Mouse (Mus musculus) midbrain, embryonic 14.5 days (tissue): ENCODE data around the gene Serpina1c. TPM values are rescaled to one million over a fixed set of nuclear protein-coding genes. Genes with fewer than 3 reads are reported as not detected.
"Not testable (repeated sequence)": the region's sequence is repeated elsewhere in the genome, so short reads cannot be mapped to it uniquely, and the experiment has no call there.

Experiments used
- ATAC-seq: fragments of 200-750 bp; cut with Nextera tagmentation; 2 replicates; pipeline ENCODE4 v1.8.0; 2017; ENCODE audit warnings: moderate number of reproducible peaks, moderate library complexity; ENCODE audit not compliant: low FRiP score, low TSS enrichment
- DNase-seq: peaks from one replicate; pipeline ENCODE4 v3.0.0-alpha.2; 2015
- H3K27ac ChIP-seq: fragments of 300-500 bp; sonication (generic); replicated peaks from 2 replicates; pipeline ENCODE4 v1.5.1; 2014; ENCODE audit warnings: mild to moderate bottlenecking, low read depth, low read length, moderate library complexity
- H3K27me3 ChIP-seq: fragments of 300-500 bp; sonication (generic); 2 replicates; pipeline ENCODE4 v1.6.1; 2014; ENCODE audit warnings: low read length, control low read depth, mixed read lengths; ENCODE audit not compliant: control insufficient read depth, insufficient read depth
- H3K36me3 ChIP-seq: fragments of 300-500 bp; sonication (generic); 2 replicates; pipeline ENCODE4 v1.6.1; 2014; ENCODE audit warnings: low read length, control low read depth; ENCODE audit not compliant: control insufficient read depth, insufficient read depth
- H3K4me1 ChIP-seq: fragments of 300-500 bp; sonication (generic); 2 replicates; pipeline ENCODE4 v1.6.1; 2014; ENCODE audit warnings: mild to moderate bottlenecking, antibody characterized with exemption, low read length, control low read depth; ENCODE audit not compliant: control insufficient read depth, insufficient read depth
- H3K4me2 ChIP-seq: fragments of 300-500 bp; sonication (generic); 2 replicates; pipeline ENCODE4 v1.6.1; 2014; ENCODE audit warnings: mild to moderate bottlenecking, low read length, moderate library complexity
- H3K4me3 ChIP-seq: fragments of 300-500 bp; sonication (generic); replicated peaks from 2 replicates; pipeline ENCODE4 v1.5.1; 2014; ENCODE audit warnings: low read depth, low read length
- H3K9ac ChIP-seq: fragments of 300-500 bp; sonication (generic); replicated peaks from 2 replicates; pipeline ENCODE4 v1.6.1; 2014; ENCODE audit warnings: mild to moderate bottlenecking, low read length, moderate library complexity
- H3K9me3 ChIP-seq: fragments of 300-500 bp; sonication (generic); 2 replicates; pipeline ENCODE4 v1.6.1; 2016; ENCODE audit warnings: low read length, control low read depth, mixed read lengths; ENCODE audit not compliant: control insufficient read depth
- WGBS: fragments of 180-500 bp; shearing (Covaris S2); extraction: QIAGEN DNeasy Blood & Tissue Kit; methylation state at CpG from one replicate; pipeline ENCODE4 v1.1.7; 2014; 5-methylcytosine and 5-hydroxymethylcytosine counted together
- polyA plus RNA-seq: library from polyadenylated mRNA; unstranded; fragments of >200 nt; fragmentation: Nextera tagmentation; extraction: Ambion mirVana; gene quantifications from 2 replicates; pipeline ENCODE4 v1.2.1, GENCODE M21; 2014

Gene Serpina1c
- polyA plus RNA-seq, 1 experiment from 2014 or later = not detected

GRCm38 (mm10) chr12:103860571-103860970 lies 44.1 kb downstream of the Serpina1c start:
- ATAC-seq, H3K36me3 ChIP-seq, H3K4me2 ChIP-seq, H3K27me3 ChIP-seq, H3K4me1 ChIP-seq, H3K9ac ChIP-seq, H3K4me3 ChIP-seq, DNase-seq, H3K9me3 ChIP-seq, H3K27ac ChIP-seq: not testable (repeated sequence)
- WGBS = 80% methylated on average over 3 of the region's 4 CpGs

GRCm38 (mm10) chr12:103859584-103859983 lies 45.1 kb downstream of the Serpina1c start:
- H3K4me1 ChIP-seq, H3K4me2 ChIP-seq, H3K4me3 ChIP-seq, H3K36me3 ChIP-seq, H3K9me3 ChIP-seq, H3K9ac ChIP-seq, H3K27me3 ChIP-seq, H3K27ac ChIP-seq, ATAC-seq, DNase-seq: not testable (repeated sequence)
- 76% methylated on average over 3 of the region's 3 CpGs for WGBS

- not testable (repeated sequence) for H3K9me3 ChIP-seq, H3K27ac ChIP-seq, H3K4me2 ChIP-seq, H3K4me3 ChIP-seq, DNase-seq, H3K27me3 ChIP-seq, H3K4me1 ChIP-seq, H3K36me3 ChIP-seq, ATAC-seq, H3K9ac ChIP-seq
- 90% methylated on average over 2 of the region's 2 CpGs for WGBS
Measured at GRCm38 (mm10) chr12:103853032-103853431, 51.7 kb downstream of the Serpina1c start.

Other genes with a start within 250 kb of the Serpina1c start
- gene Serpina6, start 247.7 kb downstream of the Serpina1c start, polyA plus RNA-seq = not detected in 2 replicates
- gene Serpina16, start 228.7 kb downstream of the Serpina1c start, polyA plus RNA-seq = not detected in 2 replicates
- not detected in 2 replicates for gene Serpina1f, start 209.4 kb downstream of the Serpina1c start, polyA plus RNA-seq
- gene Serpina1d, start 131.3 kb downstream of the Serpina1c start, polyA plus RNA-seq = not detected in 2 replicates
- gene Serpina1b, start 74.5 kb downstream of the Serpina1c start, polyA plus RNA-seq = not detected in 2 replicates
- not detected in 2 replicates for gene Serpina1a, start 41.3 kb downstream of the Serpina1c start, polyA plus RNA-seq
- not detected in 2 replicates for gene Serpina1e, start 54.1 kb upstream of the Serpina1c start, polyA plus RNA-seq
- gene Serpina11, start 85.1 kb upstream of the Serpina1c start, polyA plus RNA-seq = not detected in 2 replicates
- gene Serpina9, start 108.9 kb upstream of the Serpina1c start, polyA plus RNA-seq = not detected in 2 replicates
- gene Serpina12, start 139.6 kb upstream of the Serpina1c start, polyA plus RNA-seq = not detected in 2 replicates
- gene Serpina5, start 196.2 kb upstream of the Serpina1c start, polyA plus RNA-seq = not detected in 2 replicates
- not detected in 2 replicates for gene Serpina3a, start 207.8 kb upstream of the Serpina1c start, polyA plus RNA-seq
- not detected in 2 replicates for gene Serpina3b, start 223.1 kb upstream of the Serpina1c start, polyA plus RNA-seq
- not detected in 2 replicates for gene Serpina3c, start 249.0 kb upstream of the Serpina1c start, polyA plus RNA-seq